Mouse (Mus musculus) intestine, embryonic 15.5 days (tissue): Measurements from ENCODE around the gene Ntn3. TPM values are rescaled to one million over a fixed set of nuclear protein-coding genes. Genes with fewer than 3 reads are reported as not detected.

Experiments
- ATAC-seq: fragments of 200-750 bp; cut with Nextera tagmentation; 2 replicates; pipeline ENCODE4 v1.8.0; 2017; ENCODE audit warnings: moderate TSS enrichment, moderate library complexity
- H3K27ac ChIP-seq: fragments of 300-500 bp; sonication (generic); 2 replicates; pipeline ENCODE4 v1.5.1; 2015; ENCODE audit warnings: mild to moderate bottlenecking, inconsistent platforms
- H3K27me3 ChIP-seq: fragments of 300-500 bp; sonication (generic); replicated peaks from 2 replicates; pipeline ENCODE4 v1.6.1; 2015; ENCODE audit warnings: inconsistent platforms
- H3K36me3 ChIP-seq: fragments of 300-500 bp; sonication (generic); 2 replicates; pipeline ENCODE4 v1.6.1; 2015; ENCODE audit warnings: inconsistent platforms
- H3K4me1 ChIP-seq: fragments of 300-500 bp; sonication (generic); replicated peaks from 2 replicates; pipeline ENCODE4 v1.6.1; 2015; ENCODE audit warnings: inconsistent platforms
- H3K4me2 ChIP-seq: fragments of 300-500 bp; sonication (generic); replicated peaks from 2 replicates; pipeline ENCODE4 v1.6.1; 2015; ENCODE audit warnings: mild to moderate bottlenecking, inconsistent platforms
- H3K4me3 ChIP-seq: fragments of 300-500 bp; sonication (generic); replicated peaks from 2 replicates; pipeline ENCODE4 v1.5.1; 2015; ENCODE audit warnings: inconsistent platforms
- H3K9ac ChIP-seq: fragments of 300-500 bp; sonication (generic); 2 replicates; pipeline ENCODE4 v1.6.1; 2015; ENCODE audit warnings: inconsistent platforms
- H3K9me3 ChIP-seq: fragments of 300-500 bp; sonication (generic); 2 replicates; pipeline ENCODE4 v1.6.1; 2016; ENCODE audit warnings: inconsistent platforms
- WGBS: fragments of 180-500 bp; shearing (Covaris S2); methylation state at CpG from one replicate; pipeline ENCODE4 v1.1.7; 2015; 5-methylcytosine and 5-hydroxymethylcytosine counted together
- polyA plus RNA-seq: library from polyadenylated mRNA; unstranded; fragments of >200 nt; fragmentation: Nextera tagmentation; extraction: Ambion mirVana; gene quantifications from 2 replicates; pipeline ENCODE4 v1.2.1, GENCODE M21; 2015

Ntn3 gene
- polyA plus RNA-seq, 1 experiment from 2014 or later = 6.2 TPM

DNA sequence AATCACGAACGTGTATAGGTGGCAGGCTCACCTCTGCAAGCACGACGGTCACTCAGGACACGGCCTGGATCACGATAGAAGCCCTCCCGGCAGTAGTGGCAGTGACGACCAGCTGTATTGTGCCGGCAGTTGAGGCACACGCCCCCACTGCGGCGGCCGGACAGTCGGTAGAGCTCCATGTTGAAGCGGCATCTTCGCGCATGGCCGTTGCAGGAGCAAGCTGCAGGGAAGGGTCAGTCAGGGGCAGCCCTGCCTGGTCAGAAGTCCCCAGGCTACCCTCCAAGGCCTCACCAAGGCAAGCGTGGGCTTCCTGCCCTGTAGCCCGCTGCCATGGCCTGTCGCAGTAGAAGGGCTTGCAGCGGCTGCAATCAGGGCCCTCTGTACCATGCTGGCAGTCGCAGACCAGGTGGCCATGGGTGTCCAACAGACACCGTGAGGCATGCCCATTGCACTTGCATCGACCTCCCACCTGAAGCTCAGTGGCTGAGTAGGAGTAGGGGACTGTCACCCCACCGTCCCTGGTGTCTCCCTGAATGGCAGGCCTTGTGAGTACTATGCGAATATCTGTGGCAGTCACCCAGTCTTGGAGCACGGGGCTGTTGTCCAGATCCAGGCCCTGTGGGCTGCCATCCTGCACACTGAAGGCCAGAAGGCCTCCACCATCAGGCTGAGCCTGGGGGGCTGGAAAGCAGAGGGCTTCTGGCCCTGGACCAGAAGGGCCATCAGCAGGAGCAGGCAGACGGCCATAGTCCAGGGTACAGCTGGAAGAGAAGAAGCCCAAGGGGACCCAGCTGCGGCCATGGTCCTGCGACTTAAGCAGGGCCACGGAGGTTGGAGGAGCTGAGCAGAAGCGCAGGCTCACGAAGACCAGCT is 1.3 kb downstream of the Ntn3 start:
- H3K36me3 ChIP-seq = no peaks in the 10 kb centered on the region
- peak overlapping the region; percentile 91 for H3K27ac ChIP-seq
- no peaks in the 10 kb centered on the region for H3K9me3 ChIP-seq
- peaks cover 85% of the 10 kb centered on the region for H3K4me1 ChIP-seq
- H3K9ac ChIP-seq = peak overlapping the region; percentile 68
- 67% methylated on average over 34 of the region's 34 CpGs for WGBS
- H3K4me2 ChIP-seq = peak overlapping the region; percentile 96
- ATAC-seq = no peak
- H3K27me3 ChIP-seq = peaks cover 14% of the 10 kb centered on the region
- peak overlapping the region; percentile 48 for H3K4me3 ChIP-seq

- ATAC-seq = peak; percentile 26
- peak overlapping the region; percentile 44 for H3K4me3 ChIP-seq
- 5% methylated on average over 62 of the region's 62 CpGs for WGBS
- peak overlapping the region; percentile 50 for H3K9ac ChIP-seq
- no peaks in the 10 kb centered on the region for H3K9me3 ChIP-seq
- 0 out of 2 replicates have a peak overlapping the region, but pooled peaks have one; percentile 13 for H3K27ac ChIP-seq
- peaks cover 14% of the 10 kb centered on the region for H3K27me3 ChIP-seq
- H3K4me2 ChIP-seq = peak overlapping the region; percentile 96
- H3K4me1 ChIP-seq = peaks cover 81% of the 10 kb centered on the region
- no peaks in the 10 kb centered on the region for H3K36me3 ChIP-seq
Measured at GRCm38 (mm10) chr17:24206451-24207351, 2.6 kb downstream of the Ntn3 start.

GRCm38 (mm10) chr17:24205908-24206361 is 3.4 kb downstream of the Ntn3 start:
- H3K9ac ChIP-seq = peak overlapping the region; percentile 78
- H3K4me2 ChIP-seq = peak overlapping the region; percentile 96
- H3K4me3 ChIP-seq = peak overlapping the region; percentile 73
- H3K27ac ChIP-seq = peak overlapping the region; percentile 48; the same call in 1 of the 2 replicates
- peaks cover 14% of the 10 kb centered on the region for H3K27me3 ChIP-seq
- H3K9me3 ChIP-seq = no peaks in the 10 kb centered on the region
- no peaks in the 10 kb centered on the region for H3K36me3 ChIP-seq
- WGBS = 8% methylated on average over 15 of the region's 15 CpGs
- peaks cover 77% of the 10 kb centered on the region for H3K4me1 ChIP-seq
- 0 out of 2 replicates have a peak, but pooled peaks have one; percentile 1 for ATAC-seq

DNA sequence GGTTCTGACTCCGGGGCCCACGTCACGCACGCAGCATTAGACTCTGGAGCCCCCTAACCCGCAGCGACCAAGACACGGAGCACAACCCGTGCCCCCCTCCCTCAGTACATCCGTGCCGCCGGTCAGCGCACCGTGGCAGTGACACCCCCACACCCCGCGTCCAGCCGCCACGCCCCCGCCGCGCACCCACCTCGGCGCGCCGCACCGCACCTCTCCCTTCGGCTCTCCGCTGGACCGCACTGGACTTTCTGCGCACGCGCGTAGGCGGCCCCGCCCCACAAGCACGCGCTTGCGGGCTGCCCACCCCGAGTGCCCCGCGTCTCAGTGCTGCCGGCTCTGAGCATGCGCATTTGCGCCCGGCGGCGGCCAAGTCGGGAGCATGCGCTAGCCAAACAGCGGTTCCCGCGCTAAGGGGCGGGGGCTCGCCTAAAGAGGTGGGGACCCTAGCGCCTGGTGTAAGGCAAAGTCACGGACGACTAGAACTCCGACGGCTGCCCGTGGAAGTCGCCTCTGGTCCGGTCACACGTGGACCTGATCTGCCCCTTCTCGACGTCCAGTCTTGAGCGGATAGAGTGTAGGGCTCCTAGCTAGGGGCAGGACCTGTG is 3.9 kb downstream of the Ntn3 start, which contains the start of gene Tbc1d24:
Tbc1d24 (minus strand) TSS at position 279 of the 605 bp plus-strand sequence.
- H3K4me1 ChIP-seq = peaks cover 79% of the 10 kb centered on the region
- H3K9ac ChIP-seq = peak within 1 kb of the TSS; percentile 78
- H3K27ac ChIP-seq = peak within 1 kb of the TSS; percentile 48
- no peaks in the 10 kb centered on the region for H3K36me3 ChIP-seq
- ATAC-seq = peak; percentile 60
- WGBS = under 1% methylated on average over 65 of the region's 65 CpGs
- no peaks in the 10 kb centered on the region for H3K9me3 ChIP-seq
- H3K4me3 ChIP-seq = peak within 1 kb of the TSS; percentile 73
- H3K4me2 ChIP-seq = peak within 1 kb of the TSS; percentile 96
- peaks cover 14% of the 10 kb centered on the region for H3K27me3 ChIP-seq

DNA sequence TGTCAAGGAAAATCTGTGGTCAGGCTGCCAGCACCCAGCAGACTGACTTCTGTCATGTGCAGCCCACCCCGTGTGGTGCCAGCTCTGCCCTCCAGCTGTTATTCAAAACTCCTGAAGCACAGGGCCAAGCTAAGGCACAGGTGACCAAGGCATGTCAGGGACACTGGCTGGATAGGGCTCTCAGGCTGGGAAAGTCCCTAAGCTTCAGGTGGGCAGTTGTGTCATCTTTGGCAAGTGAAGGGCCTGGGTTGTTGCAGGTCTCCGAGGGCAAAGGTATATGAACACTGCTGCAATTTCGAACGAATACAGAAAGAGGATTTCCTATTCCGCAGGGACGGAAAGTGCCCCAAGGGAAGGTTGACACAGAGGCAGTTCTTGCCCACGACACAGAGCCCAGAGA is 4.5 kb downstream of the Ntn3 start:
- H3K27ac ChIP-seq = 0 out of 2 replicates have a peak overlapping the region, but pooled peaks have one; percentile 48
- peaks cover 75% of the 10 kb centered on the region for H3K4me1 ChIP-seq
- 7% methylated on average over 7 of the region's 7 CpGs for WGBS
- peak overlapping the region; percentile 73 for H3K4me3 ChIP-seq
- H3K9ac ChIP-seq = peak overlapping the region; percentile 78
- H3K36me3 ChIP-seq = no peaks in the 10 kb centered on the region
- H3K27me3 ChIP-seq = peaks cover 14% of the 10 kb centered on the region
- peak overlapping the region; percentile 96 for H3K4me2 ChIP-seq
- H3K9me3 ChIP-seq = no peaks in the 10 kb centered on the region
- no peak for ATAC-seq

- Histone ChIP-seq H3K27ac (peak overlapping the region; percentile 52; the same call in 1 of the 2 replicates), H3K4me1 (peaks cover 67% of the 10 kb centered on the region), H3K9me3 (no peaks in the 10 kb centered on the region), H3K9ac (0 out of 2 replicates have a peak overlapping the region, but pooled peaks have one; percentile 8), H3K27me3 (peaks cover 14% of the 10 kb centered on the region), H3K36me3 (no peaks in the 10 kb centered on the region), H3K4me2 (peak overlapping the region; percentile 96), H3K4me3 (no peak overlapping the region)
- ATAC-seq = no peak
- WGBS = 49% methylated on average over 3 of the region's 3 CpGs
Measured at GRCm38 (mm10) chr17:24203611-24204534, 5.5 kb downstream of the Ntn3 start.

DNA sequence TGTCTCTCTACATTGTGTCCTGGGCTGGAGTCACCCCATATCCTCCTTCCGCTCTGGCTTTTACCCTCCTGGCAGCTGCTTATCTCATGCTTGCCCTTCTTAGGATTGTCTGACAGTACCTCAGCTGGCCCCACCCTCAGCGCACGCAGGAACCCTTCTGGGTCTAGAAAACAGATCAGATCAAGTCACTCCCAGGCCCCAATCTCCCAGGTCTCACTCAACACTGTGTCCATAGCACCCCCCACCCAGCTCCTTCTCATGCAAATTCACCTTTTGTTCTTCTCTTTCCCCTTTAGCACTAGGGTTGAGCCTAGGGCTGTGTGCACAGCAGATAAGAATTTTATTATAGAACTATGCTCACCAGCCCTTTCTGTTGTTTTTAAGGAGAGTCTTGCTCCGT is 6.3 kb downstream of the Ntn3 start:
- Histone ChIP-seq H3K4me3 (no peak overlapping the region), H3K27me3 (peaks cover 9% of the 10 kb centered on the region), H3K4me1 (peaks cover 59% of the 10 kb centered on the region), H3K4me2 (peak overlapping the region; percentile 96), H3K9me3 (no peaks in the 10 kb centered on the region), H3K27ac (peak overlapping the region; percentile 52; the same call in 1 of the 2 replicates), H3K36me3 (no peaks in the 10 kb centered on the region), H3K9ac (no peak overlapping the region)
- peak; percentile 29 for ATAC-seq
- 47% methylated on average over 4 of the region's 4 CpGs for WGBS

- H3K4me3 ChIP-seq = no peak overlapping the region
- 62% methylated on average over 4 of the region's 4 CpGs for WGBS
- no peaks in the 10 kb centered on the region for H3K9me3 ChIP-seq
- H3K27me3 ChIP-seq = no peaks in the 10 kb centered on the region
- H3K9ac ChIP-seq = no peak overlapping the region
- peak overlapping the region; percentile 48; the same call in 1 of the 2 replicates for H3K27ac ChIP-seq
- H3K36me3 ChIP-seq = no peaks in the 10 kb centered on the region
- H3K4me1 ChIP-seq = peaks cover 40% of the 10 kb centered on the region
- peak; percentile 15; the same call in 1 of the 2 replicates for ATAC-seq
- H3K4me2 ChIP-seq = no peak overlapping the region
Measured at GRCm38 (mm10) chr17:24201092-24201491, 8.2 kb downstream of the Ntn3 start.

GRCm38 (mm10) chr17:24199741-24200140 is 9.6 kb downstream of the Ntn3 start:
- Histone ChIP-seq H3K9me3 (no peaks in the 10 kb centered on the region), H3K4me2 (no peak overlapping the region), H3K4me3 (no peak overlapping the region), H3K27me3 (no peaks in the 10 kb centered on the region), H3K36me3 (no peaks in the 10 kb centered on the region), H3K4me1 (peaks cover 31% of the 10 kb centered on the region), H3K27ac (no peak overlapping the region), H3K9ac (no peak overlapping the region)
- no peak for ATAC-seq
- WGBS = 57% methylated on average over 4 of the region's 4 CpGs

DNA sequence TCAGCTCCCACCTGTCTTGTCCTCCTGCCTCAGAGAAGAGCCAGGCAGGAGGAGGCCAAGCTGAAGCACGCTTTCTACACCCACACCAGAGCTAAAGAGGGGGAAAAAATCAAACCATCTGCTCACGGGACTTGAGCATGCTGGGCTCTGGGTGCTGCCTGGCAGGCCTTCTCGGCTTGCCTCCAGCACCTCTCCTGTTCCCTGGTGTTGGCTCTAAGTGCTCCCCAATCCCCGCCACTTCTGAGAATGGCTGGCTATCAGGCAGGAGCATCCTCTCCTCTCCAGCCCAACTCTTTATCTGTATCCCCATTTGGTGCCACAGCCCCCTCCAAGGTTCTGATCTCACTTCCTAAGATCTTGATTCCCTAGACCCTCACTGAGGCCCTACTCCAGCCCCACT is 10.1 kb downstream of the Ntn3 start:
- no peaks in the 10 kb centered on the region for H3K27me3 ChIP-seq
- ATAC-seq = no peak
- H3K4me3 ChIP-seq = no peak overlapping the region
- H3K9ac ChIP-seq = no peak overlapping the region
- H3K36me3 ChIP-seq = no peaks in the 10 kb centered on the region
- no peak overlapping the region for H3K27ac ChIP-seq
- no peaks in the 10 kb centered on the region for H3K9me3 ChIP-seq
- peaks cover 26% of the 10 kb centered on the region for H3K4me1 ChIP-seq
- WGBS = 88% methylated on average over 4 of the region's 4 CpGs
- H3K4me2 ChIP-seq = no peak overlapping the region
